Mouse (Mus musculus) thymus, postnatal 4 days (tissue): ENCODE measurements around the gene Zfp595.
A peak's percentile ranks its signal among the peaks of the same experiment; 100 is the strongest.
"Not testable (repeated sequence)": the region's sequence is repeated elsewhere in the genome, so short reads cannot be mapped to it uniquely, and the experiment has no call there.

Experiments used
- DNase-seq: peaks from one replicate; pipeline ENCODE4 v3.0.0; 2021

The Zfp595 gene

DNA sequence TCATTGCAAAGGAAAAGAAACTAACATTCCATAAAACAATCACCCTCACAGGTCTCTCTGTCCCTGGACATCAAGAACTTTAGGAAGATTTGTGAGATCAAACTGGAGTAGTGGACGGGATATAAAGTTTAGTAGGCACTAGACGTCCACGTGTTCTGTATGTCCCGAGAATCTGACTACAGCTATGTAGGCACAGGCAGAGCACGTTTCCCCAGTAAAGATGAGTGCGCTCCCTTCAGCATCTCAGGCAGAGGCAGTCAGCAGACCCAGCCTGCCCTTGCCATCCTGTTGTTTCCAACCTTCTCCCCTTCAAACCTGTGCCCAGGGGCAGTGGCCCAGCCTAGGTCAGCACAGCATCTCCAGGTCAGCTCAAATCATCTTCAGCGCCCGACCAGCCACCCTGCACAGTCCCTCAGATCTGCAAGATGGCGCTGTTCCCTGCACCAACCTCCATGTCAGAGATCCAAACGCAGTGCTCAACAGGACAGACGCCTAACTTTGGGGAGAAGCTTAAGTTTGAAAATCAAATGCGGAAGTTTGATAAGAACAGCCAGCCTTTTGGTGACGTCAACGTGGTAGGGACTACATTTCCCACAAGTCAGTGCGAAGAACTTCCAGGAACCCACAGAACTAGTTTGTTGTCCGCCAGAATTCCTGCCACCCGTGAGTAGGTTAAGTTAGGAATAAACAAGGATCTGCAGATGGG lies at the start of gene Zfp595:
Zfp595 (minus strand) TSS at position 552 of the 706 bp plus-strand sequence.
- peak; percentile 83 for DNase-seq

DNA sequence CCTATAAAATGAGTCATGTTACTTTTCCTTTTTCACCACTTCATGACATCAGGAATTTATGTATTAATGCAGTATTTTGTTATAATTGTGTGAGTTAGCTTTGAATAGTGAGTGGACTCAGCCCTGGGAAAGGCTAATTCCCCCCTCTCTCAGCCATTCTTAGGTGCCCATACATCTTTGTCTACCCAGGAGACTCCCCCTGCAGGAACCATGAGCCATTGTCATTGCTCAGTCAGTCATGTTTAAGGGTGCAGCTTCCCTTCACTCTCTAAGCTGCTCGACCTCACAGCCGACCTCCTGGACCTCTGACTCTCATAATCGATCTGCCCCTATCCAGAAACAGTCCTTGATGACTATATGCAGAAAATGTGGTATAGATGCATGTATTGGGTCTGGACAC lies 43.9 kb upstream of the Zfp595 start:
- DNase-seq: not testable (repeated sequence)

DNA sequence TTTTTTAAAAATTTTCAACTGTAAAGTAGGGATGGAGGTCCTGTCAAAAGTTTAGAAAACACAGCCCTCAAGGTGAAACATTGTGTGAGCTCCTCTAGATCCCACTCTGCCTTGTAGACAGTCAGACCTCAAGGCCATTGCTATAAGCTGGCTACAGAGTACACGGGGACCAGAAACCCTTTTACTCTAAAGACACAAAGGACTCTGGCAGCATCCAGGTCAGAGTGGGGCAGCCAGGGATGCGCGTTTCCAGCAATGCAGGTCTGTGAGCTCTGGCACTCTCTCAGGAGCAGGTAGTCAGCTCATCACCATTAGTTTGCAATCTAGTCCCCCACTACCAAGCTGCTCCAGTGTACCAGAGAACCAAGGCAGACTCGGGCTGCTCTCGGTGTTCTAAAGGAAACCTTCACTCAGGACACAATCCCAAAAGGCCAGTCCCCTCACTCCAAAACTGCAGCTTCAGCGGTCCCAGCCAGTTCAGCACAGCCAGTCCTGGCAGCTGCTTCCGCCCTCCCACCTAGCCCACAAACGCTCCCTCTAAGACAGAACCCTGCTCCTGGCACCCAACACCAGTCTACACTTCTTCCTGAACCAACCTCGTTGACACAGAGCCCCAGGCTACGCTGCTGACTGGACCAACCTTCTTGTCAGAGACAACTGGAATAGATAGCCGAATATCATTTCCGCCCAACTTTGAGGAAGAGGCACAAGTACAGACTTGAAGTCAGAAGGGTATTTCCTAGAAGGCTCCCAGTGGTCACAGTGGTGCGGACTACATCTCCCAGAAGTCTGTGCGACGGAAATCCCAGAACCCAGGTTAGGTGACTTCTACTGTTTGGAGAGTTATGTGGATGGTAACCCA lies 42.9 kb upstream of the Zfp595 start, which contains the start of the genes Gm28041 and Zfp456:
Gm28041 (minus strand) TSS at position 684 of the 862 bp plus-strand sequence.
Zfp456 (minus strand) TSS at position 761 of the 862 bp plus-strand sequence.
- peak; percentile 80 for DNase-seq

DNA sequence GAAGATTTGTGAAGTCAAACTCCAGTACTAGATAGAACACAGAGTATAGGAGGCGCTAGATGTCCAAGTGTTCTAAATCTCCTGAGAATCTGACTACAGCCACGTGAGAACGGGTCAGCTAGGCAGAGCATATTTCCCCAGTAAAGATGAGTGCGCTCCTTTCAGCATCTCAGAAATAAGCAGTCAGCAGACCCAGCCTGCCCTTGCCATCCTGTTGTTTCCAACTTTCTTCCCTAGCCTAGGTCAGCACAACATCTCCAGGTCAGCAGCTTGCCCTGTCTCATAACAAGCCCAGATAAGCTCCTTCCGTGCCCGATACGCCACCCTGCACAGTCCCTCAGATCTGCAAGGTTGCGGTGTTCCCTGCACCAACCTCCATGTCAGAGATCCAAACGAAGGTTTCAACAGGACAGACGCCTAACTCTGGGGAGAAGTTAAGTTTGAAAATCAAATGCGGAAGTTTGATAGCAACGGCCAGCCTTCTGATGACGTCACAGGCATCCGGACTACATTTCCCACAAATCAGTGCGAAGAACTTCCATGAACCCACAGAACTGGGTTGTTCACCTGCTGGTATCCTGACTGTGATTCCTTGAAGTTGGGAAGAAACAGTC lies 27.9 kb upstream of the Zfp595 start, which contains the start of the genes Gm28044 and Zfp953:
Gm28044 (minus strand) TSS at position 406 of the 614 bp plus-strand sequence.
Zfp953 (minus strand) TSS at position 475 of the 614 bp plus-strand sequence.
- DNase-seq: peak; percentile 91

DNA sequence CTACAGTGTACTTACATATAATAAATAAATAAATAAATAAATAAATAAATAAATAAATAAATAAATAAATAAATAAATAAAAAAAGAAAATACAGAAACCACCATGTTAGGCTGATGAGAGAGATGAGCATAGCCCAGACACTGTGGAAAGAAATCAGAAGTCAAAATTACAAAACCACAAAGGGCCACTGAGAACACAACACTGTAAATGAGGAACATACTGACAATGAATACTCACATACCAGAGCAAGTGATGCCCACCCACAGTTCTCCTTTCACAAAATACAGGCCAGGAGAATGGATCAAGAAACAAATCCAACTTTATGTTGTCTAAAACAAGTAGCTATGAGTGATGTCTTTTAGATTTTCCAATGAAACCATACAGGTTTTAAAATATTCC lies 19.5 kb upstream of the Zfp595 start:
- no peak for DNase-seq

DNA sequence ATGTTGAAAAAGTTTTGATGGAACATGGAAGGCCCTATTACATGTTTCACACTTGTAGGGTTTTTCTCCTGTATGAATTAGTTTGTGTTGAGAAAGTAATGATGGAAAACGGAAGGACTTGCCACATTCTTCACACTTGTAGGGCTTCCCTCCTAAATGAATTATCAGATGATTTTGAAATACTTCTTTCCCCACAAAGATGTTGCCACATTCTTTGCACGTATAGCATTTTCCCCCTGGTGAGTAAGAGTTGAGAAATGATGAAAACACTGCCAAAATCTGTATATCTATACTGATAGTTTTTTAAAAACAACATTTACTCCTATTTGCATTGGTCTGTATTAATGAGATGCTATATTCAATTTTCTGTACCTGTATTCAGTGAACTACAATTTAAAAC lies 11.1 kb upstream of the Zfp595 start:
- no peak for DNase-seq

DNA sequence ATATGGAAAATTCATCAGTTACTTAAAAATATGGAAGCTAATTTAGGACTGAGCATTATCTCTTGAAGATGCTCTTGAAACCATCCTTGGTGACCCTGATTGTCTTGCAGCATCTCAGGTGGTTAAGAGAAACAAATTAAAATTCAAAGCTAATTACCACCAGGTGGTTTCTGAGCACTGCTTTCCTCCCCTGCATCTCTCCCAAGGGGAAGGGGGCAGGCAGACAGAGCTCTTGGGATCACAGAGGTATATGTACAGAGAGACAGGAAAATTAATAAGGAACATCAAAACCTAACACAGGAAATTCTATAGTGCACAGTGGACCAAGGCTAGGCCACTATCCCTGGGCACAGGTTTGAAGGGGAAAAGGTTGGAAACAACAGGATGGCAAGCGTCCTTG lies 507 bp upstream of the Zfp595 start:
- peak; percentile 7 for DNase-seq

DNA sequence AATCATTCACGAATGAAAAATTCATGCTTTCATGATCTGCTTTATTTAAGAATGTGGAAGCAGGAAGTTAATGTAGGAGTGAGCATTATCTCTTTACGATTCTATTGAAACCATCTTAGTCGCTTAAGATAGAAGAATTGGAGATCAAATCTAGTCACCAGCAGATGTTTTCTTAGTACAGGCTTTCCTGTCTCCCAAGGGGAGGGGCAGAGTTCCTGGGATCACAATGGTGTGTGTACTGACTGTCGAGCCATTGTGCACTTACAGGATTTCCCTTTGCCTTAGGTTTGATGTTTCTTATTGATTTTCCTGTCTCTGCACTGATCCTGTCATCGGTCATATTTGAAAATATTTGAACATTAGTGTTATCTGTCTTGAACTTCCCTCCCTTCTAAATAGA lies 25.7 kb downstream of the Zfp595 start:
- DNase-seq: peak; percentile 10

DNA sequence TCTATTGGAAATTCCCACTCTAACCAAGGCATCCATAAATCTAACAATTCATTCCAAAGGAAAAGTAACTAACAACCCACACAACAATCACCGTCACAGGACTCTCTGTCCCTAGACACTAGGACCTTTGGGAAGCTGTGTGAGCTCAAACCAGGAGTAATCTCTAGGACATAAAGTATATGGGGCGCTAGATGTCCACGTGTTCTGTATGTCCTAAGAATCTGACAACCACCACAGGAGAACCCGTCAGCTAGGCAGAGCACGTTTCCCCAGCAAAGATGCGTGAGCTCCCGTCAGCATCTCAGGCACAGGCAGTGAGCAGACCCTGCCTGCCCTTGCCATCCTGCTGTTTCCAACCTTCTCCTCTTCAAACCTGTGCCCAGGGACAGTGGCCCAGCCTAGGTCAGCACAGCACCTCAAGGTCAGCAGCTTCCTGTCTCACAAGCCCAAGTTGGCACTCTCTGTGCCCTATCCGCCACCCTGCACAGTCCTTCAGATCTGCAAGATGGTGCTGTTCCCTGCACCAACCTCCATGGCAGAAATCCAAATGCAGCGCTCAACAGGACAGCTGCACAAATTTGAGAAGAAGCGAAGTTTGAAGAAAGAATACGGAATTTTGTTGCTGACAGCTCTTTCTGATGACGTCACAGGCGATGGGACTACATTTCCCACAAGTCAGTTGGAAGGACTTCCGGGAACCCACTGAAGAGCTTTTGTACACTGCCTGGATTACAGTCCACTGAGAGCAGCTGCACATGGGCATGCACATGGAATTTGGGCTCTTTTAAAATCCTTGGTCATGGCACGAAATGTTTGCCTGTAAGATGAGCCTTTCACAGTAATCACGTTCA lies 26.3 kb downstream of the Zfp595 start, which contains the start of gene Zfp457:
Zfp457 (minus strand) TSS at position 664 of the 851 bp plus-strand sequence.
- peak; percentile 87 for DNase-seq

DNA sequence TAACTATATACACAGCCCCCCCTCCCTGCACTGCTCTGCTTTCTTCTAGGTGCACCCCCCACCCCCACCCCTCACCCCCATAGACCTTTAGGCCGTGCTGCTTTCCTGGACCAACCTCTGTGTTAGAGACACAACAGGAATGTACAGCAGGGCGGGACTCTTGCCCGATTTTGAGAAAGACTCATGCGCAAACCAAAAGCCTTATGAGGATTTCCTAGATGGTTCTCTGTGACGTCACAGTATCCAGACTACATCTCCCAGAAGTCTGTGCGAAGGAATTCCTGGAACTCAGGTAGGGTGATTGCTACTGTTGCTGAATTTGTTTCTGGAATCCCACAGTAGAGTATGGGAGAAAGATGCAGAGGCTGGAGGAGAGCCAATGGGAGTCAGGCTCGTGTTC lies 54.1 kb downstream of the Zfp595 start, which contains the start of gene Zfp458:
Zfp458 (minus strand) TSS at position 153 of the 400 bp plus-strand sequence.
- no peak for DNase-seq

DNA sequence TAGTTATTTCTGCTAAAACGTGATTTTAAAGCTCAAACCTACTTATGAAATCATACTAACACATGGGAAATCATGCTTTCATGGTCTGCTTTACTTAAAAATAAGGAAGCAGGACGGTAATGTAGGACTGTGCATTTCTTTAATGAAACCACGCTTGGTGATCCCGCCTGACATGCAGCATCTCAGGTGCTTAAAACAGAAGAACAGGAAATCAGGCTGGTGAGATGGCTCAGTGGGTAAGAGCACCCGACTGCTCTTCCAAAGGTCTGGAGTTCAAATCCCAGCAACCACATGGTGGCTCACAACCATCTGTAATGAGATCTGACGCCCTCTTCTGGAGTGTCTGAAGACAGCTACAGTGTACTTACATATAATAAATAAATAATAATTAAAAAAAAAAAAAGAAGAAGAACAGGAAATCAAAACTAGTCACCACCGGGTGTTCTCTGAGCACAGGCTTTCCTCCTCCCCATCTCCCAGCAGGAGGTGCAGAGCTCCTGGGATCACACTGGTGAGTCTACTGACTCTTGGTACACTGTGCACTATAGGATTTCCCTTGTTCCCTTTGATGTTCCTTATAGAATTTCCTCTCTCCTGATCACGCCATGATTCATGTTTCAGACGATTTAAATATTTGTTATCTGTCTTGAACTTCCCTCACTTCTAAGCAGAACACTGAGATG lies 62.8 kb downstream of the Zfp595 start:
- not testable (repeated sequence) for DNase-seq

DNA sequence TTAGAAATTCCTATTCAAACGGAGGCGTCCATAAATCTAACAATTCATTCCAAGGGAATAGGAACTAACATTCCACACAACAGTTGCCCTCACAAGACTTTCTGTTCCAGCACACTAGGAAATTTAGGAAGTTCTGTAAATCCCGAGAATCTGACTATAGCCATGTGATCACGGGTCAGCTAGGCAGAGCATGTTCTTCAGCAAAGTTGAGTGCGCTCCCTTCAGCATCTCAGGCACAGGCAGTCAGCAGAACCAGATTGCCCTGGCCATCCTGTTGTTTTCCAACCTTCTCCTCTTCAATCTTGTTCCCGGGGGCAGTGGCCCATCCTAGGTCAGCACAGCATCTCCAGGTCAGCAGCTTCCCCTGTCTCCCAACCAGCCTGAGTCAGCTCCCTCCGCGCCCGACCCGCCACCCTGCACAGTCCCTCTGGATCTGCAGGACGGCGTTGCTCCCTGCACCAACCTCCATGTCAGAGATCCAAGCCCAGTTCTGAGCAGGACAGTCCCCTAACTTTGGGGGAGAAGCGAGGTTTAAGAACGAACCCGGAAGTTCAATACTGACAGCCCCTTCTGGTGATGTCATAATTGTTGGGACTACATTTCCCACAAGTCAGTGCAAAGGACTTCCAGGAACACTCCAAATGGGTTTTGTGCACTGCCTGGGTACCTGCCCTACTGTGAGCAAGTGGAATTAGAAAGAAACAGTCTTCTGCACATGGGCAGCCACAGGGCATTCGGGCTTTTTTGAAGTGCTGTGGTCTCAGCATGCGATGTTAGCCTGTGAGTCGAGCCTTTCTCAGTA lies 63.6 kb downstream of the Zfp595 start:
- DNase-seq: peak; percentile 62
